Mouse (Mus musculus): ENCODE results near the gene Nxn. TPM values are rescaled to one million over a fixed set of nuclear protein-coding genes. Genes with fewer than 3 reads are reported as not detected.

Gene Nxn
- polyA plus RNA-seq, 1 experiment from 2014 or later = 26.0 TPM

GRCm38 (mm10) chr11:76429966-76430631, 31.2 kb upstream of the Nxn start:
- 0 out of 2 replicates have a peak overlapping the region, but pooled peaks have one; percentile 3 for H3K9ac ChIP-seq (ENCODE audit: low read depth, low read length)
- H3K36me3 ChIP-seq (ENCODE audit: insufficient read depth, low read length) = peaks cover 23% of the 10 kb centered on the region; the same call in 1 of the 2 replicates
- no peak overlapping the region for H3K4me3 ChIP-seq (replicated peaks; ENCODE audit: low read depth, low read length)
- no peak overlapping the region for H3K4me2 ChIP-seq (ENCODE audit: low read length)
- H3K27ac ChIP-seq = no peak overlapping the region
- 54% methylated on average over 6 of the region's 6 CpGs for WGBS
- no peak for ATAC-seq (replicated peaks; ENCODE audit: low FRiP score, low read depth)
- H3K27me3 ChIP-seq (ENCODE audit: insufficient read depth, low read length) = no peaks in the 10 kb centered on the region
- no peaks in the 10 kb centered on the region for H3K4me1 ChIP-seq (replicated peaks; ENCODE audit: insufficient read depth, low read length)
- no peak for DNase-seq (ENCODE audit: low spot score)
- no peaks in the 10 kb centered on the region for H3K9me3 ChIP-seq (replicated peaks; ENCODE audit: low read length)
- no peak for TF ChIP-seq CTCF (IDR thresholded peaks at IDR 0.05; ENCODE audit: low read depth)

- ATAC-seq (replicated peaks; ENCODE audit: low FRiP score, low read depth) (no peak), DNase-seq (ENCODE audit: low spot score) (no peak)
- Histone ChIP-seq H3K27me3 (ENCODE audit: insufficient read depth, low read length) (no peaks in the 10 kb centered on the region), H3K4me2 (ENCODE audit: low read length) (no peak overlapping the region), H3K9me3 (replicated peaks; ENCODE audit: low read length) (no peaks in the 10 kb centered on the region), H3K4me1 (replicated peaks; ENCODE audit: insufficient read depth, low read length) (no peaks in the 10 kb centered on the region), H3K4me3 (replicated peaks; ENCODE audit: low read depth, low read length) (no peak overlapping the region), H3K27ac (no peak overlapping the region), H3K9ac (ENCODE audit: low read depth, low read length) (0 out of 2 replicates have a peak overlapping the region, but pooled peaks have one; percentile 3), H3K36me3 (ENCODE audit: insufficient read depth, low read length) (peaks cover 25% of the 10 kb centered on the region; the same call in 1 of the 2 replicates)
- 64% methylated on average over 7 of the region's 7 CpGs for WGBS
- TF ChIP-seq CTCF (IDR thresholded peaks at IDR 0.05; ENCODE audit: low read depth) = no peak
Measured at GRCm38 (mm10) chr11:76429556-76429955, 30.6 kb upstream of the Nxn start.

- H3K9me3 ChIP-seq (replicated peaks; ENCODE audit: low read length) = no peaks in the 10 kb centered on the region
- peaks cover 23% of the 10 kb centered on the region; the same call in 1 of the 2 replicates for H3K36me3 ChIP-seq (ENCODE audit: insufficient read depth, low read length)
- ATAC-seq (replicated peaks; ENCODE audit: low FRiP score, low read depth) (no peak), DNase-seq (ENCODE audit: low spot score) (no peak)
- H3K27me3 ChIP-seq (ENCODE audit: insufficient read depth, low read length) = no peaks in the 10 kb centered on the region
- no peak overlapping the region for H3K4me2 ChIP-seq (ENCODE audit: low read length)
- H3K9ac ChIP-seq (ENCODE audit: low read depth, low read length) = no peak overlapping the region
- peak; percentile 44; the same call in 1 of the 2 replicates for TF ChIP-seq CTCF (IDR thresholded peaks at IDR 0.05; ENCODE audit: low read depth)
- 69% methylated on average over 4 of the region's 4 CpGs for WGBS
- no peaks in the 10 kb centered on the region for H3K4me1 ChIP-seq (replicated peaks; ENCODE audit: insufficient read depth, low read length)
- no peak overlapping the region for H3K27ac ChIP-seq
- no peak overlapping the region for H3K4me3 ChIP-seq (replicated peaks; ENCODE audit: low read depth, low read length)
Measured at GRCm38 (mm10) chr11:76429046-76429445, 30.1 kb upstream of the Nxn start.

GRCm38 (mm10) chr11:76427781-76428180, 28.8 kb upstream of the Nxn start:
- DNase-seq (ENCODE audit: low spot score) (no peak), ATAC-seq (replicated peaks; ENCODE audit: low FRiP score, low read depth) (no peak)
- no peaks in the 10 kb centered on the region for H3K27me3 ChIP-seq (ENCODE audit: insufficient read depth, low read length)
- 72% methylated on average over 3 of the region's 3 CpGs for WGBS
- no peak overlapping the region for H3K9ac ChIP-seq (ENCODE audit: low read depth, low read length)
- no peaks in the 10 kb centered on the region for H3K9me3 ChIP-seq (replicated peaks; ENCODE audit: low read length)
- no peak overlapping the region for H3K4me3 ChIP-seq (replicated peaks; ENCODE audit: low read depth, low read length)
- H3K36me3 ChIP-seq (ENCODE audit: insufficient read depth, low read length) = peaks cover 24% of the 10 kb centered on the region; the same call in 1 of the 2 replicates
- no peak for TF ChIP-seq CTCF (IDR thresholded peaks at IDR 0.05; ENCODE audit: low read depth)
- no peak overlapping the region for H3K27ac ChIP-seq
- H3K4me1 ChIP-seq (replicated peaks; ENCODE audit: insufficient read depth, low read length) = no peaks in the 10 kb centered on the region
- H3K4me2 ChIP-seq (ENCODE audit: low read length) = no peak overlapping the region

GRCm38 (mm10) chr11:76425749-76426148, 26.8 kb upstream of the Nxn start:
- no peak overlapping the region for H3K9ac ChIP-seq (ENCODE audit: low read depth, low read length)
- H3K27me3 ChIP-seq (ENCODE audit: insufficient read depth, low read length) = no peaks in the 10 kb centered on the region
- H3K9me3 ChIP-seq (replicated peaks; ENCODE audit: low read length) = no peaks in the 10 kb centered on the region
- peaks cover 34% of the 10 kb centered on the region; the same call in 1 of the 2 replicates for H3K36me3 ChIP-seq (ENCODE audit: insufficient read depth, low read length)
- no peak for ATAC-seq (replicated peaks; ENCODE audit: low FRiP score, low read depth)
- no peak overlapping the region for H3K4me3 ChIP-seq (replicated peaks; ENCODE audit: low read depth, low read length)
- no peak for TF ChIP-seq CTCF (IDR thresholded peaks at IDR 0.05; ENCODE audit: low read depth)
- H3K27ac ChIP-seq = no peak overlapping the region
- 83% methylated on average over 6 of the region's 6 CpGs for WGBS
- H3K4me2 ChIP-seq (ENCODE audit: low read length) = no peak overlapping the region
- no peak for DNase-seq (ENCODE audit: low spot score)
- H3K4me1 ChIP-seq (replicated peaks; ENCODE audit: insufficient read depth, low read length) = no peaks in the 10 kb centered on the region

- H3K9me3 ChIP-seq (replicated peaks; ENCODE audit: low read length) = no peaks in the 10 kb centered on the region
- H3K27ac ChIP-seq = no peak overlapping the region
- 67% methylated on average over 4 of the region's 4 CpGs for WGBS
- H3K4me3 ChIP-seq (replicated peaks; ENCODE audit: low read depth, low read length) = no peak overlapping the region
- H3K4me1 ChIP-seq (replicated peaks; ENCODE audit: insufficient read depth, low read length) = no peaks in the 10 kb centered on the region
- H3K36me3 ChIP-seq (ENCODE audit: insufficient read depth, low read length) = peaks cover 54% of the 10 kb centered on the region
- no peak overlapping the region for H3K4me2 ChIP-seq (ENCODE audit: low read length)
- ATAC-seq (replicated peaks; ENCODE audit: low FRiP score, low read depth) (no peak; the same call in 1 of the 2 replicates), DNase-seq (ENCODE audit: low spot score) (no peak)
- no peak for TF ChIP-seq CTCF (IDR thresholded peaks at IDR 0.05; ENCODE audit: low read depth)
- H3K27me3 ChIP-seq (ENCODE audit: insufficient read depth, low read length) = no peaks in the 10 kb centered on the region
- H3K9ac ChIP-seq (ENCODE audit: low read depth, low read length) = no peak overlapping the region
Measured at GRCm38 (mm10) chr11:76420896-76421295, 22.0 kb upstream of the Nxn start.
